Mouse (Mus musculus): ENCODE measurements around the gene D430042O09Rik. TPM values are rescaled to one million over a fixed set of nuclear protein-coding genes. Genes with fewer than 3 reads are reported as not detected.

Gene D430042O09Rik
- polyA plus RNA-seq, 1 experiment from 2014 or later = 1.4 TPM

GRCm38 (mm10) chr7:125762883-125763830 is 55.5 kb downstream of the D430042O09Rik start:
- WGBS (ENCODE audit: insufficient replicate concordance) = 71% methylated on average over 7 of the region's 7 CpGs
- Histone ChIP-seq H3K4me1 (replicated peaks) (no peaks in the 10 kb centered on the region), H3K4me2 (no peak overlapping the region), H3K27me3 (no peaks in the 10 kb centered on the region), H3K4me3 (replicated peaks) (no peak overlapping the region), H3K27ac (replicated peaks) (no peak overlapping the region), H3K9ac (no peak overlapping the region), H3K36me3 (replicated peaks) (no peaks in the 10 kb centered on the region), H3K9me3 (replicated peaks) (no peaks in the 10 kb centered on the region)
- no peak for ATAC-seq (ENCODE audit: insufficient read depth)

- no peak overlapping the region for H3K4me3 ChIP-seq (replicated peaks)
- H3K4me1 ChIP-seq (replicated peaks) = no peaks in the 10 kb centered on the region
- H3K27me3 ChIP-seq = no peaks in the 10 kb centered on the region
- no peak overlapping the region for H3K27ac ChIP-seq (replicated peaks)
- WGBS (ENCODE audit: insufficient replicate concordance) = 52% methylated on average over 3 of the region's 3 CpGs
- no peak for ATAC-seq (ENCODE audit: insufficient read depth)
- no peaks in the 10 kb centered on the region for H3K9me3 ChIP-seq (replicated peaks)
- no peaks in the 10 kb centered on the region for H3K36me3 ChIP-seq (replicated peaks)
- no peak overlapping the region for H3K9ac ChIP-seq
- no peak overlapping the region for H3K4me2 ChIP-seq
These were observed 56.7 kb downstream of the D430042O09Rik start for GRCm38 (mm10) chr7:125764373-125764772.

GRCm38 (mm10) chr7:125766976-125767831 is 59.5 kb downstream of the D430042O09Rik start:
- Histone ChIP-seq H3K9me3 (replicated peaks) (no peaks in the 10 kb centered on the region), H3K9ac (no peak overlapping the region), H3K4me2 (no peak overlapping the region), H3K36me3 (replicated peaks) (0 out of 2 replicates have a peak, but pooled peaks cover 2% of the 10 kb centered on the region), H3K27ac (replicated peaks) (no peak overlapping the region), H3K4me1 (replicated peaks) (no peaks in the 10 kb centered on the region), H3K4me3 (replicated peaks) (no peak overlapping the region), H3K27me3 (no peaks in the 10 kb centered on the region)
- WGBS (ENCODE audit: insufficient replicate concordance) = 60% methylated on average over 9 of the region's 9 CpGs
- no peak for ATAC-seq (ENCODE audit: insufficient read depth)

- H3K4me3 ChIP-seq (replicated peaks) = no peak overlapping the region
- H3K4me2 ChIP-seq = no peak overlapping the region
- no peaks in the 10 kb centered on the region for H3K9me3 ChIP-seq (replicated peaks)
- H3K4me1 ChIP-seq (replicated peaks) = no peaks in the 10 kb centered on the region
- no peak overlapping the region for H3K27ac ChIP-seq (replicated peaks)
- ATAC-seq (ENCODE audit: insufficient read depth) = no peak
- WGBS (ENCODE audit: insufficient replicate concordance) = 87% methylated on average over 13 of the region's 13 CpGs
- 0 out of 2 replicates have a peak, but pooled peaks cover 2% of the 10 kb centered on the region for H3K36me3 ChIP-seq (replicated peaks)
- H3K9ac ChIP-seq = no peak overlapping the region
- H3K27me3 ChIP-seq = no peaks in the 10 kb centered on the region
These were observed 65.4 kb downstream of the D430042O09Rik start for GRCm38 (mm10) chr7:125772961-125773571.

- no peak overlapping the region for H3K4me2 ChIP-seq
- H3K27me3 ChIP-seq = no peaks in the 10 kb centered on the region
- no peaks in the 10 kb centered on the region for H3K36me3 ChIP-seq (replicated peaks)
- no peak overlapping the region for H3K9ac ChIP-seq
- no peak for ATAC-seq (ENCODE audit: insufficient read depth)
- H3K9me3 ChIP-seq (replicated peaks) = no peaks in the 10 kb centered on the region
- WGBS (ENCODE audit: insufficient replicate concordance) = 40% methylated on average over 1 of the region's 1 CpGs
- no peak overlapping the region for H3K27ac ChIP-seq (replicated peaks)
- no peaks in the 10 kb centered on the region for H3K4me1 ChIP-seq (replicated peaks)
- no peak overlapping the region for H3K4me3 ChIP-seq (replicated peaks)
These were observed 75.5 kb downstream of the D430042O09Rik start for GRCm38 (mm10) chr7:125783206-125783605.

GRCm38 (mm10) chr7:125786105-125786504 is 78.4 kb downstream of the D430042O09Rik start:
- no peaks in the 10 kb centered on the region for H3K9me3 ChIP-seq (replicated peaks)
- no peaks in the 10 kb centered on the region for H3K4me1 ChIP-seq (replicated peaks)
- no peaks in the 10 kb centered on the region for H3K27me3 ChIP-seq
- 71% methylated on average over 5 of the region's 5 CpGs for WGBS (ENCODE audit: insufficient replicate concordance)
- no peaks in the 10 kb centered on the region for H3K36me3 ChIP-seq (replicated peaks)
- no peak for ATAC-seq (ENCODE audit: insufficient read depth)
- no peak overlapping the region for H3K9ac ChIP-seq
- H3K4me3 ChIP-seq (replicated peaks) = no peak overlapping the region
- no peak overlapping the region for H3K27ac ChIP-seq (replicated peaks)
- H3K4me2 ChIP-seq = no peak overlapping the region

- no peak for ATAC-seq (ENCODE audit: insufficient read depth)
- no peaks in the 10 kb centered on the region for H3K36me3 ChIP-seq (replicated peaks)
- H3K9ac ChIP-seq = no peak overlapping the region
- no peak overlapping the region for H3K4me2 ChIP-seq
- no peaks in the 10 kb centered on the region for H3K27me3 ChIP-seq
- H3K27ac ChIP-seq (replicated peaks) = no peak overlapping the region
- no peaks in the 10 kb centered on the region for H3K9me3 ChIP-seq (replicated peaks)
- no peak overlapping the region for H3K4me3 ChIP-seq (replicated peaks)
- no peaks in the 10 kb centered on the region for H3K4me1 ChIP-seq (replicated peaks)
- 54% methylated on average over 7 of the region's 7 CpGs for WGBS (ENCODE audit: insufficient replicate concordance)
These were observed 79.4 kb downstream of the D430042O09Rik start for GRCm38 (mm10) chr7:125787046-125787445.

- H3K9ac ChIP-seq = no peak overlapping the region
- WGBS (ENCODE audit: insufficient replicate concordance) = 74% methylated on average over 8 of the region's 8 CpGs
- no peaks in the 10 kb centered on the region for H3K27me3 ChIP-seq
- no peaks in the 10 kb centered on the region for H3K36me3 ChIP-seq (replicated peaks)
- no peak overlapping the region for H3K4me3 ChIP-seq (replicated peaks)
- no peak for ATAC-seq (ENCODE audit: insufficient read depth)
- H3K9me3 ChIP-seq (replicated peaks) = no peaks in the 10 kb centered on the region
- H3K4me2 ChIP-seq = no peak overlapping the region
- no peaks in the 10 kb centered on the region for H3K4me1 ChIP-seq (replicated peaks)
- no peak overlapping the region for H3K27ac ChIP-seq (replicated peaks)
These were observed 82.4 kb downstream of the D430042O09Rik start for GRCm38 (mm10) chr7:125790039-125790438.

GRCm38 (mm10) chr7:125806571-125806970 is 98.9 kb downstream of the D430042O09Rik start:
- H3K27ac ChIP-seq (replicated peaks) = no peak overlapping the region
- H3K4me2 ChIP-seq = no peak overlapping the region
- no peaks in the 10 kb centered on the region for H3K9me3 ChIP-seq (replicated peaks)
- no peak overlapping the region for H3K9ac ChIP-seq
- H3K27me3 ChIP-seq = no peaks in the 10 kb centered on the region
- no peaks in the 10 kb centered on the region for H3K4me1 ChIP-seq (replicated peaks)
- no peak for ATAC-seq (ENCODE audit: insufficient read depth)
- 64% methylated on average over 1 of the region's 1 CpGs for WGBS (ENCODE audit: insufficient replicate concordance)
- no peaks in the 10 kb centered on the region for H3K36me3 ChIP-seq (replicated peaks)
- no peak overlapping the region for H3K4me3 ChIP-seq (replicated peaks)

- no peaks in the 10 kb centered on the region for H3K4me1 ChIP-seq (replicated peaks)
- 64% methylated on average over 3 of the region's 3 CpGs for WGBS (ENCODE audit: insufficient replicate concordance)
- no peak for ATAC-seq (ENCODE audit: insufficient read depth)
- no peaks in the 10 kb centered on the region for H3K36me3 ChIP-seq (replicated peaks)
- H3K4me2 ChIP-seq = no peak overlapping the region
- H3K27me3 ChIP-seq = no peaks in the 10 kb centered on the region
- H3K9ac ChIP-seq = no peak overlapping the region
- no peak overlapping the region for H3K4me3 ChIP-seq (replicated peaks)
- H3K27ac ChIP-seq (replicated peaks) = no peak overlapping the region
- no peaks in the 10 kb centered on the region for H3K9me3 ChIP-seq (replicated peaks)
These were observed 100.5 kb downstream of the D430042O09Rik start for GRCm38 (mm10) chr7:125808210-125808609.

- H3K27ac ChIP-seq (replicated peaks) = no peak overlapping the region
- no peak overlapping the region for H3K4me3 ChIP-seq (replicated peaks)
- no peaks in the 10 kb centered on the region for H3K9me3 ChIP-seq (replicated peaks)
- H3K36me3 ChIP-seq (replicated peaks) = no peaks in the 10 kb centered on the region
- H3K4me1 ChIP-seq (replicated peaks) = no peaks in the 10 kb centered on the region
- no peak overlapping the region for H3K9ac ChIP-seq
- no peaks in the 10 kb centered on the region for H3K27me3 ChIP-seq
- no peak overlapping the region for H3K4me2 ChIP-seq
- no peak for ATAC-seq (ENCODE audit: insufficient read depth)
- WGBS (ENCODE audit: insufficient replicate concordance) = 73% methylated on average over 8 of the region's 8 CpGs
These were observed 105.0 kb downstream of the D430042O09Rik start for GRCm38 (mm10) chr7:125812721-125813120.
